Mouse (Mus musculus): ENCODE measurements around the gene Git2. TPM values are rescaled to one million over a fixed set of nuclear protein-coding genes. Genes with fewer than 3 reads are reported as not detected.

The Git2 gene
- polyA plus RNA-seq, 1 experiment from 2014 or later, result 51.8 TPM

- ATAC-seq (ENCODE audit: insufficient read depth) (no peak), DNase-seq (no peak)
- no peak overlapping the region for H3K27ac ChIP-seq (ENCODE audit: low read depth)
Measured at GRCm38 (mm10) chr5:114737090-114737887, 38.0 kb downstream of the Git2 start.

GRCm38 (mm10) chr5:114733606-114734005, 41.7 kb downstream of the Git2 start:
- TF ChIP-seq CTCF (IDR thresholded peaks at IDR 0.05; ENCODE audit: low read depth), result no peak
- no peak overlapping the region for H3K9ac ChIP-seq
- H3K4me1 ChIP-seq (ENCODE audit: insufficient read depth), result no peaks in the 10 kb centered on the region
- no peaks in the 10 kb centered on the region for H3K9me3 ChIP-seq (ENCODE audit: low read depth, low read length)
- whole genome bisulfite sequencing, result 93% methylated on average over 15 of the region's 15 CpGs
- no peak for ATAC-seq (ENCODE audit: insufficient read depth)
- no peak overlapping the region for H3K4me2 ChIP-seq
- peaks cover 93% of the 10 kb centered on the region for H3K36me3 ChIP-seq (ENCODE audit: insufficient read depth)
- no peaks in the 10 kb centered on the region for H3K27me3 ChIP-seq (ENCODE audit: insufficient read depth, low read length)
- H3K4me3 ChIP-seq (ENCODE audit: low read depth, low read length), result no peak overlapping the region
- H3K27ac ChIP-seq (ENCODE audit: low read depth), result no peak overlapping the region
- DNase-seq, result no peak

More at GRCm38 (mm10) chr5:114737090-114737887, 38.0 kb downstream of the Git2 start:
- Histone ChIP-seq H3K4me3 (ENCODE audit: low read depth, low read length) (no peak overlapping the region), H3K36me3 (ENCODE audit: insufficient read depth) (peaks cover 89% of the 10 kb centered on the region), H3K27me3 (ENCODE audit: insufficient read depth, low read length) (no peaks in the 10 kb centered on the region), H3K9ac (no peak overlapping the region), H3K9me3 (ENCODE audit: low read depth, low read length) (no peaks in the 10 kb centered on the region), H3K4me1 (ENCODE audit: insufficient read depth) (no peaks in the 10 kb centered on the region), H3K4me2 (no peak overlapping the region)
- no peak for TF ChIP-seq CTCF (IDR thresholded peaks at IDR 0.05; ENCODE audit: low read depth)
- WGBS, result 74% methylated on average over 21 of the region's 21 CpGs

GRCm38 (mm10) chr5:114731969-114732368, 43.3 kb downstream of the Git2 start:
- Histone ChIP-seq H3K27ac (ENCODE audit: low read depth) (no peak overlapping the region), H3K27me3 (ENCODE audit: insufficient read depth, low read length) (no peaks in the 10 kb centered on the region), H3K4me1 (ENCODE audit: insufficient read depth) (no peaks in the 10 kb centered on the region), H3K9ac (no peak overlapping the region), H3K9me3 (ENCODE audit: low read depth, low read length) (no peaks in the 10 kb centered on the region), H3K36me3 (ENCODE audit: insufficient read depth) (peaks cover 91% of the 10 kb centered on the region), H3K4me3 (ENCODE audit: low read depth, low read length) (no peak overlapping the region), H3K4me2 (no peak overlapping the region)
- WGBS, result 78% methylated on average over 15 of the region's 15 CpGs
- no peak for DNase-seq
- no peak for ATAC-seq (ENCODE audit: insufficient read depth)
- TF ChIP-seq CTCF (IDR thresholded peaks at IDR 0.05; ENCODE audit: low read depth), result no peak

- no peak for TF ChIP-seq CTCF (IDR thresholded peaks at IDR 0.05; ENCODE audit: low read depth)
- H3K9ac ChIP-seq, result no peak overlapping the region
- no peaks in the 10 kb centered on the region for H3K9me3 ChIP-seq (ENCODE audit: low read depth, low read length)
- H3K4me2 ChIP-seq, result no peak overlapping the region
- no peaks in the 10 kb centered on the region for H3K27me3 ChIP-seq (ENCODE audit: insufficient read depth, low read length)
- ATAC-seq (ENCODE audit: insufficient read depth) (no peak), DNase-seq (no peak)
- H3K36me3 ChIP-seq (ENCODE audit: insufficient read depth), result peaks cover 86% of the 10 kb centered on the region
- WGBS, result 68% methylated on average over 6 of the region's 6 CpGs
- no peak overlapping the region for H3K4me3 ChIP-seq (ENCODE audit: low read depth, low read length)
- H3K27ac ChIP-seq (ENCODE audit: low read depth), result no peak overlapping the region
- H3K4me1 ChIP-seq (ENCODE audit: insufficient read depth), result no peaks in the 10 kb centered on the region
Measured at GRCm38 (mm10) chr5:114731498-114731897, 43.8 kb downstream of the Git2 start.

GRCm38 (mm10) chr5:114730129-114730528, 45.2 kb downstream of the Git2 start:
- DNase-seq (peak; percentile 36), ATAC-seq (ENCODE audit: insufficient read depth) (no peak)
- WGBS, result 61% methylated on average over 10 of the region's 10 CpGs
- Histone ChIP-seq H3K9ac (no peak overlapping the region), H3K27me3 (ENCODE audit: insufficient read depth, low read length) (no peaks in the 10 kb centered on the region), H3K36me3 (ENCODE audit: insufficient read depth) (peaks cover 80% of the 10 kb centered on the region), H3K4me1 (ENCODE audit: insufficient read depth) (no peaks in the 10 kb centered on the region), H3K9me3 (ENCODE audit: low read depth, low read length) (no peaks in the 10 kb centered on the region), H3K27ac (ENCODE audit: low read depth) (no peak overlapping the region), H3K4me2 (no peak overlapping the region), H3K4me3 (ENCODE audit: low read depth, low read length) (no peak overlapping the region)
- no peak for TF ChIP-seq CTCF (IDR thresholded peaks at IDR 0.05; ENCODE audit: low read depth)

- DNase-seq (no peak), ATAC-seq (ENCODE audit: insufficient read depth) (no peak)
- H3K27me3 ChIP-seq (ENCODE audit: insufficient read depth, low read length), result no peaks in the 10 kb centered on the region
- no peak overlapping the region for H3K4me2 ChIP-seq
- no peak overlapping the region for H3K9ac ChIP-seq
- WGBS, result 80% methylated on average over 10 of the region's 10 CpGs
- H3K36me3 ChIP-seq (ENCODE audit: insufficient read depth), result peaks cover 66% of the 10 kb centered on the region
- H3K4me3 ChIP-seq (ENCODE audit: low read depth, low read length), result no peak overlapping the region
- no peak for TF ChIP-seq CTCF (IDR thresholded peaks at IDR 0.05; ENCODE audit: low read depth)
- H3K27ac ChIP-seq (ENCODE audit: low read depth), result no peak overlapping the region
- H3K4me1 ChIP-seq (ENCODE audit: insufficient read depth), result no peaks in the 10 kb centered on the region
- H3K9me3 ChIP-seq (ENCODE audit: low read depth, low read length), result no peaks in the 10 kb centered on the region
Measured at GRCm38 (mm10) chr5:114728160-114728559, 47.2 kb downstream of the Git2 start.

- DNase-seq (no peak), ATAC-seq (ENCODE audit: insufficient read depth) (no peak)
- Histone ChIP-seq H3K27ac (ENCODE audit: low read depth) (no peak overlapping the region), H3K4me2 (no peak overlapping the region), H3K27me3 (ENCODE audit: insufficient read depth, low read length) (no peaks in the 10 kb centered on the region), H3K4me3 (ENCODE audit: low read depth, low read length) (no peak overlapping the region), H3K4me1 (ENCODE audit: insufficient read depth) (no peaks in the 10 kb centered on the region), H3K36me3 (ENCODE audit: insufficient read depth) (peaks cover 58% of the 10 kb centered on the region), H3K9ac (no peak overlapping the region), H3K9me3 (ENCODE audit: low read depth, low read length) (no peaks in the 10 kb centered on the region)
- 92% methylated on average over 13 of the region's 13 CpGs for WGBS
- TF ChIP-seq CTCF (IDR thresholded peaks at IDR 0.05; ENCODE audit: low read depth), result no peak
Measured at GRCm38 (mm10) chr5:114722846-114723245, 52.5 kb downstream of the Git2 start.

All from lung, embryonic 14.5 days (tissue).